Mouse (Mus musculus) right cerebral cortex, postnatal 25 days (tissue): Measurements from ENCODE around the gene Sectm1b.
"Not testable (repeated sequence)": the region's sequence is repeated elsewhere in the genome, so short reads cannot be mapped to it uniquely, and the experiment has no call there.

Experiments used
- DNase-seq: peaks from one replicate; pipeline ENCODE4 v3.0.0; 2022

Gene Sectm1b

GRCm38 (mm10) chr11:121063379-121063778 is at the start of gene Sectm1b:
Gene Sectm1b (minus strand): TSS chr11:121063569.
- DNase-seq, result no peak

DNA sequence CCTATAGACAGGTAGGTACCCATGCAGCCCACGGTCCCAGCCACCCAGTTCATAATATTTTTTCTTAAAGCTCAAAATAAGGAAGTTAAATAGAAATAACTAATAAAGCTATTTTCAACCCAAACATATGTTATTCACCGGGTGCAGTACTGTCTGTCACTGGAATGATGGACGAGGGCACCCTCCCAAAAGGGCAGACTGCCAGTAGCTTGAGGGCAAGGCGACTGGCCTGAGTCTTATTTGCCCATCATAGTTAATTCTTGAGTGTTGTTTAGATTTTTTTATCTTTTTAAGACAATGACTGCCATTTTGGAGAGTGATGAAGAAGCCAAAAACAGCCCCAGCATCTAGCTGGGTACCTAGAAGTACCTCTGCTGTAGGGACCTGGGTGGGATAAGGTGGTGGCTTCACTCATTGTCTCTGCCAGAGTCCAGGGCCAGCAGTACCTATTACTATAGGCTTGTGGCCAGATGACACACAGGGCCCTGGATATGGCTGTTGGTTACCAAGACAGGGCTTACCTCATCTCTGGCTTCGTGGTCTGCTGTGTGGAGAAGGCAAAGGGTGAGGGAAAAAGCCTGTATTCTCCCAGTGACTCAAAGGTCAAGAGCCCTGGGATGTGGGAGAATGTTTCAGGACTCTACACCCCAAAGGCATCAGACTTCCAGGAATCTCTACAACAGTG is 48.9 kb upstream of the Sectm1b start:
- no peak for DNase-seq

- no peak for DNase-seq
Measured at GRCm38 (mm10) chr11:121111601-121112000, 48.2 kb upstream of the Sectm1b start.

- no peak for DNase-seq
Measured at GRCm38 (mm10) chr11:121111051-121111450, 47.7 kb upstream of the Sectm1b start.

DNA sequence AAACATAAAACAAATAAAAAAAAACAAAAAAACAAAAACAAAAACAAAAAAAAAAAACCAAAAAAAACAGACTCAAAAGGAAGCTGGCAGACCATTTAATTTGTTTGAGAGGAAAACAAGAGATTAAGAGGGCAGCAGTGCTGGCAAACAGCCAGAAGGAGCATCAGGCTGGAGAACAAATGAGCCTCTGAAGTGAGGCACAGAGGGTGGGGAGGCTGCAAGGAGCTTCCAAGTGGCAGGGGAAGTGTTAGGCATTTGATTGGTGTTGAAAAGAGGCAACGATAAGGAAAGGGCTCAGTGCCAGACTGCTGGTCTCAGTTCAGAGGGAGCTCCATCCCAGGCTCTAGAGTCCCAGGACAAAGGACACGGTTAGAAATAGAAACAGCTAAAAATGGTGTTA is 46.6 kb upstream of the Sectm1b start:
- DNase-seq, result no peak

GRCm38 (mm10) chr11:121108061-121108460 is 44.7 kb upstream of the Sectm1b start:
- DNase-seq, result no peak

DNA sequence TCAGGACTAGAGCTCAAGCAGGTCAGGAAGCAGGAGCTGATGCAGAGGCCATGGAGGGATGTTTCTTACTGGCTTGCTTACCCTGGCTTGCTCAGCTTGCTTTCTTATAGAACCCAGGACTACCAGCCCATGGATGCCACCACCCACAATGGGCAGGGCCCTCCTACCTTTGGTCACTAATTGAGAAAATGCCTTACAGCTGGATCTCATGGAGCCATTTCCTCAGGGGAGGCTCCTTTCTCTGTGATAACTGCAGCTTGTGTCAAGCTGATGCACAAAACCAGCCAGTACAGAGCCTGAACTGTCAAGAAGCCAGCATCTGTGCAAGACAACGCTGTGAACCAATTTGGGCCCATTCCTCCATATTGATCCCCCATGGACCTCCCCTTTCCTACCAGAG is 43.9 kb upstream of the Sectm1b start:
- DNase-seq, result not testable (repeated sequence)

DNA sequence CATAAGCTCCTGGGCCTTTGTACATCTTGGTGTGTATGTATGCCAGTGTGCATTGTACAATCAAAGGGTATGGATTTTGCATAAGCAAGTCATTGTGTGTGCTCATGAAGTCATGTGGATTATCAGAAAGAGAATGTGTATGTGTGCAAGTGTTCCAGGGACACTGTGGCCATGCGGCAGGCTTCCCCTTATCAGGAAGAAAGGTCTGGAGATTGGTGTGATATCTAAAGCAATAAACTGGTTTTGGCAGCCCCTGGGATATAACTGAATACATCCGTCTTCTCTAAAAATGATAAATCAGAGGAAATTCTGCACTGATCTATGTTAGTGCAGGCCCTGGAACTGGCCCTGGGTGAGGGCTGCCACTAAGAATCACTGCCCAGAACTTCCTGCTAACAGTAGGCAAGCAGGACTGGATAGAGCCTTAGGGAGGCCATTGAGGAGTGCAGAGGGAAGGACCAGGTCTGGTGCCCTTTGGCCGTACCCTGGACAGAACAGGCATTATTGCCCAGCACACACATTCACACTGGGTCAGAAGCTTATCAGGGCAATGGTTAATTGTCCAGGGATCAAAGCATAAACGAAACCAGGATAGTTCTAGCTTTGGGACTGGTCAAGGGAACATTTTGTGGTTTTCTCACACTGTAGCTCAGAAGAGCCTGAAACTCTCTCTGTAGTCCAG is 37.9 kb upstream of the Sectm1b start:
- no peak for DNase-seq

DNA sequence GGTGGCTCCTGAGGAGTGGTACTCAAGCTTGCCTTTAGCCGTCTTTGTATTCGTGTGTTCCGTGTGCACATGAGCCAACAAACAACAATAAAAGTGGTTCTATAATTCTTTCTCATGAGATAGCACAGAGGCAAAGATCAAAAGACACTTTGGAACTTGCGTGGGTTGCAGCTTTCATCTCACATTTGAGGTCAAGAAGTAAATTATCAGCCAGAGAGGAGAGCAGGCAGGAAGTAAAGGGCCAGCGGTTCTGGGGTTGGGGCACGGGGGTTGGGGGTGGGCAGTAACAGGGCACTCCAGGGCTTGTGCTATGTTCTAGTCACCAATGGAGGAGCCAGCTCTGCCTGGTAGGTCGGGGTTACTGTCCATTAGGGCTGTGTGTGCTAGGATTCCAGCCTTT is 37.3 kb upstream of the Sectm1b start:
- DNase-seq, result no peak

DNA sequence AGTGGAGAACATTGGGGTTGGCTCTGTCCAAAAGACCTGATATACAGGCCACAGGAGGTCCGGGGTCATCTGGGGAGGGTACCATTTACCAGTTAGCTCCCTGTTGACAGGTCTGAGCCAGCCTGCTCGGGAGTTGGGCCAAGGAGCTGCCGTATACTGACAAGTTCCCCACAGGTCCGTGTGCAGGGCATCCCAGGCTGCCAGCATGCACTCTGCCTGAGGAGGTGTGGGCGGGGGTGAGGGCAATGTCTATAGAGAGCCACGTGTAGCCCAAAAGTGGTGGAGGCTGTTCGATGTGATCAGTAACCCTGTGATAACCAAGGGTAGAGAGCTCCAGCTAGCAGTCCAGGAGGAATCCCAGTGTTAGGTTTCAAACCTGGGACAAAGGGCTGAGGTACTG is 36.4 kb upstream of the Sectm1b start:
- DNase-seq, result no peak

GRCm38 (mm10) chr11:121092606-121093585 is 29.5 kb upstream of the Sectm1b start:
- no peak for DNase-seq

DNA sequence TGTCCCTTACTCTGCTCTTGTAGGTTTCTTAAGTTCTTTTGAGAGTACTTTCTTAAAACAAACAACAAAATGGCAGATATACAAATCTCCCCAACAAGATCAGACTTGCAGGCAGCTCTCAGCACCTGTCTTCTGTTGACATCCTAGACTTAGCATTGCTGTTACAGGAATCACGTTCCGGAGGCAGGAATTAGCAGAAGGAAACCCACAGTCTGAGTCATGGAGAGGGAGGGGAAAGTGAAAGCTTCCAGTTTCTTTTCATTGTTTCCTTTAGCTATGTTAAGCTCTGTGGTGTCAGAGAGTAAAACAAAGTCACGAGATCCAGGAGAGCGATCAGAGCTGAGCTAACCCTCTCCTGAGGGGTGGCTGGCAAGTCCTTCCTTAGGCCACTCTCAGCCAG is 27.6 kb upstream of the Sectm1b start:
- DNase-seq, result no peak

GRCm38 (mm10) chr11:121089756-121090546 is 26.6 kb upstream of the Sectm1b start:
- no peak for DNase-seq

DNA sequence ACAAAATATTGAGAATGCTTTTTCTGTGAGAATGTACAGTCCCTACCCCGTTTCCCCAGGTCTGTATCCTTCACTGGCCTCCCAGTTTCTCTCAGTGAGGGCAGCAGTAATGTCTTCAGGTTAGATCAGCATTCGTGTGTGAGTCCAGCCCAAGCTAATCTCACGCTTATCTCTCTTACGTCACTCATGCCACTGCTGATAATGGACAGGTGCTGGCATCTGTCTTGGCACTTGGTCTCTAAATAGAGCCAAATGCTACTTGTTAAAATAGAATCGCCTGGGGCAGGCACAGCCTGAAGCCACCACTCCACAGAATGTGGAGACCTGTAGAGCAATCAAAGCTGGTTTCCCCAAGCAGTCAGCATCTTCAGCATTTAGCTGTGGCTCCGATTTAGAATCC is 25.6 kb upstream of the Sectm1b start:
- DNase-seq, result no peak

GRCm38 (mm10) chr11:121086296-121086695 is 22.9 kb upstream of the Sectm1b start:
- no peak for DNase-seq

DNA sequence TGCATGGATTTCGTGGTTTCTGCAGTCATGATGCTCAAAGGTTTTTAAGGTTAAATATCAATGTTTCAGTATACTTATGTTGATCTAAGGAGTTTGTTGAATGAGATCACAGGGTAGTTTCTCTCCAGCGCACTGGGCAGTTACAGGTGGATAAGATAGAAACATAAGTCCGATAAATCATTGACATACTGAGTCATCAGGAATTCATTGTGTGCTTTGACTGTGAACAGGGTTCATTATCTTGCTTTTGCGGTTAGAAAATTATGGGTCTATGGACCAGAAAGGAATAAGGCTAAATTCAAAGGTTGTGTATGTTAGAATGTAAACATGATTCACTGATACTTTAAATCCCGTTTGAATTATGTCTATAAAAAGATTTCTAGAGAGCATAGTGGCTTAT is 21.8 kb upstream of the Sectm1b start:
- DNase-seq, result no peak

GRCm38 (mm10) chr11:121082857-121083500 is 19.6 kb upstream of the Sectm1b start:
- DNase-seq, result no peak

DNA sequence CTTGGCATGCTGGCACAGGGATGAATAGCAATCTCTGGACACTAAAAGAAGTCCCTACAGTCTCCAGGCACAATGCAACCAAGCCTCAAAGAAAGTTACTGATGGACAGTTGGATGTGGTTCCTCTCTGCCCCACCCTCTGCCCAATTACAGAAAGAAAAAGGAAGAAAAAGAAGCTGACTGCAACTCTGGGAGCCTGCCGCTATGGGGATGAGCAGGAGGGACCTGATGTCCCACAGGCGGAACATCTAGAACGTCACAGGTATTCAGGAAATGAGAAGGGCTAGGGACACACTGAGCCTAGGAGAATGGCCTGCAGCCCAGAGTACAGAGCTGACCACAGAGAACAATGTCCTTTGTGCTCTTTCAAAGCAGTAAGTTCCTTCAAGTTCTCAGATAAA is 18.9 kb upstream of the Sectm1b start:
- DNase-seq, result no peak

- no peak for DNase-seq
Measured at GRCm38 (mm10) chr11:121081120-121081519, 17.8 kb upstream of the Sectm1b start, which contains the start of gene Sectm1a. Gene Sectm1a (minus strand): TSS chr11:121081220.

GRCm38 (mm10) chr11:121080330-121080729 is 17.0 kb upstream of the Sectm1b start:
- no peak for DNase-seq

DNA sequence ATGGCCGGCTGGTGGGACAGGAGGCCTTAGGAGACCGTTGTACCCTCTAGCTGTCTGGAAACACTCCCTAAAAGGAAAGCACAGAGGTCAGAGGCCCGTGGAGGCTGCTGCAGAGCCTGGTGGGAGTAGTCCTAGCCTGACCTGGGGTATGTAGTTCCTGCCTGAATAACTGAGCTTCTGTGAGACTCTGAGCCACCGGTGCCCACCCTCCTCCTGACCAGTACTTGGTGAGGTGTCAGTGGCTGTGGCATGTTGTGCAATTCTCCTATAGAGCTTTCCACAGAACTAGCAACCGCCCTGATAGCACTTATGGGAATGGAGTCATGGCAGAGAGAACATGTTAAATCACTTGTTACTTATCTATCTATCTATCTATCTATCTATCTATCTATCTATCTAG is 12.3 kb upstream of the Sectm1b start:
- DNase-seq, result no peak

DNA sequence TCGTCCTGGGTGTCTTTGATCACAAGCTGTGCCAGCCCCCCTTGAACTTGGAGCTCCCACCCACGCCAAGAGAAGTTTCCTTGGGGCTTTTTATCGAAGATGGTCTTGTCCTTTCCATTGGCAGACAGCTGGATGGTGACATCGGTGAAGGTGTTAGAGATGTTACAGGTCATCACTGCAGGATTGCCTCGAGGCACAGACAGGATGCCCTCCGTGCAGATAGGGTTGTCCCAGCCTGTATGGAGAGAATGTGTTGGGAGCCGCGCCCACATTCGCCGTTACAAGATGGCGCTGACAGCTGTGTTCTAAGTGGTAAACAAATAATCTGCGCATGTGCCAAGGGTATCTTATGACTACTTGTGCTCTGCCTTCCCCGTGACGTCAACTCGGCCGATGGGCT is 6.3 kb upstream of the Sectm1b start:
- not testable (repeated sequence) for DNase-seq
